Mouse (Mus musculus) right cerebral cortex, postnatal 10 days (tissue): Measurements from ENCODE around the gene Coa5.

Experiments used
- DNase-seq, 2 experiments: peaks; one replicate each; pipeline ENCODE4 v3.0.0; 2021; ENCODE audit warnings: low spot score in 2 of 2

The Coa5 gene

DNA sequence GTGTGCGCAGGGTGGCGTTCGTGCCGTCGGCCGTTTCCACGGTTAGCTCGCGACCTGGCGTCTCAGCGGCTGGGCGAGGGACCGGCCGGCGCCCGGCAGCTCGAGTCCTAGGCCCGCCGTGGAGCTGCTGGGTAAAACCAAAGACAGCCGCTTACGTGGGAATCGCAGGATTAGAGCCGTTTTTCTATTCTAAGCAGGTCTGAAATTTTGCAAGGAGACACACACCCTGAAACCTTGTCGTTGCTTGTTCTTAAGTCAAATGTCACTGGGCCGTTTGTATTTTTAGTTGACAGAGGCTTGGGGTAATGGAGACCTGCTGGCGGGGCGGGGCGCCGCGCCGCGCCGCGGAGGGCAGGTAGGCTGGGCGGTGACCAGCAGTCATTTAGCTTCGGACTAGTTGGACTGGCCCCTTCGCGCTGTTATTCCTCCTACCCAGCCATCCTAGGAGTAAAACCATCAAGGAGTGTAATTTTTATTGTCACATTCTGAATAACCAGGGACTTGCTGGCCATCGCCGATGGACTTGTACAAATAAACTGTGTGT, 466 bp upstream of the Coa5 start:
- DNase-seq = no peak

DNA sequence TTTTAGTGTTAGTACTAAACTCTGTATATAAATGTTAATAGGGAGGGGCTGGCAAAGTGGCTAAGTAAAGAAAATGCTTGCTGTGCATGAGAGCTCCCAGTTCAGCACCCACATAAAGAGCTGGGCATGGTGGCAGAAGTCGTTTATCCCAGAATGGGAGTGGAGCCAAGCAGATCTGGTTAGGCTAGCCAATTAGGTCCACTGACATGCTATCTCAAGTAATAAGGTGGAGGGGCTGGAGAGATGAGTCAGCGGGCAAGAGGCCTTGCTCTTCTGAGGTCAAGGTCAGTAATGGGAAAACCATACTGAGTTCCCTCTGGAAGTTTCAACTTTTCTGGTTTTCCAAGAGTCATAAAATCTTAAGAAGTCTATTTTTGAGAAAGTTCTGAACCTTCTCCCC, 992 bp downstream of the Coa5 start:
- no peak for DNase-seq

DNA sequence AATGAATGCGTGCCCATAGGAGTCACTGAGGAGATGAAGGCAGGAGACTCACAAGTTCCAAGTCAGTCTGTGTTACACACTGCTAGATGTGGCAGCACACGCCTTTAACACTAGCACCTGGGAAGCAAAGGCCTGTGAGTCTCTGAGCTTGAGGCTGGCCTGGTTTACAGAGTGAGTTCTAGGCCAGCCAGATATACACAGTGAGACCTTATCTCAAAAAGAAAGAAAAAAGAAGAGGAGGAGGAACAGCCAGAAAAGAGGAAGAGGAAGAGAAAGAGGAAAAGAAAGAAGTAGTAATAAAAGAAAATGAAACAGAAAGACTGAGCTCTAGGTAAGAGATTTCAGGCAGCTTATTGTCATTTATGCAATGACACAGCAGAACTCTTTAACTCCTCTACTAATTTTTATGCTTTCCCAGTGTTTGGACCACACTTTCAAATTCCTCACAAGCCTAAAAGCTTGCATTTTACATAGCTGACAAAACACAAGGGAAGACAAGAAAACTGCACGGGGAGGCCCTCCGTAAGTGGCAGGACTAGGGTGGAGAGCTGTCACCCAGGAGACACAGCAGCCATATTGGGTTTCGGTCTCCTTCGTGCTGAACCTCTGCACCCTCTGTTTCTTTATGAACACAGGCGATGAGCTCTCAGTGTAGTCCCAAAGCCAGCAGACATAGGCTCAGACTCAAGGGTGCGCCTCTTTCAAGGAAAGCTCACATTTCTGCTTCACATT, 2.6 kb downstream of the Coa5 start:
- DNase-seq = no peak

DNA sequence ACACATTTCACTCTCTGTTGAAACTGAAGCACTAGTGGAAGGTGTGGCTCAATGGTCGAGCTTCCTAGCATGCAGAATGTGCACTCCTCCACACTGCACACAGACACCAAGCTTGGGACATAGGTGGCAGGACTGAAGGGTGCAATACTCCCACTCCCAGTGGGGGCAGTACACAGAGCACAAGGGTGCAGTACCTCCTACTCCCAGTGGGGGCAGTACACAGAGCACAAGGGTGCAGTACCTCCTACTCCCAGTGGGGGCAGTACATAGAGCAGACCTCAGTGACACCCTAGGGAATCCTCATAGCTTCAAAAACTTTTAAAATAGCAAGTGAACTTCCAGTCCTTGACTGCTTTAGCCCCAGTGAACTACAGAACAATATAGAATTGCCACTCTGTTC, 10.5 kb downstream of the Coa5 start:
- DNase-seq = peak; percentile 51 to 55

DNA sequence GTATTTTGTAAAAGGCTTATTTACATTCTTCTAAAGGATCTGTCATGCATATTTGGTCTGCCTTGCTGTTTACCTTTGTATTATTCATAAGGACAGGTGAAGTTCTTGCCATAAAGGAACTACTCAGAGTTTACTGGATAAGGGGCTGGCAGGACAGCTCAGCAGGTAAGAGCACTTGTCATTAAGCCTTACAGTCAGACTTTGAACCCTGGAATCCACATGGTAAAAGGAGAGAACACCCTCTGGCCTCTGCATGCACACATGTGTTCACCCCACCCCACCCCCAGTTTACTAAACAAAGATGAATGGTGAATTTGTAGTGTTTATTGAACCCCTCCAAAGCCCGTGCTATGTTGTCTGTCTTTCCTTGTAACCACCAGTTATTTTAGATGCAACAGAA, 14.5 kb downstream of the Coa5 start:
- no peak for DNase-seq

DNA sequence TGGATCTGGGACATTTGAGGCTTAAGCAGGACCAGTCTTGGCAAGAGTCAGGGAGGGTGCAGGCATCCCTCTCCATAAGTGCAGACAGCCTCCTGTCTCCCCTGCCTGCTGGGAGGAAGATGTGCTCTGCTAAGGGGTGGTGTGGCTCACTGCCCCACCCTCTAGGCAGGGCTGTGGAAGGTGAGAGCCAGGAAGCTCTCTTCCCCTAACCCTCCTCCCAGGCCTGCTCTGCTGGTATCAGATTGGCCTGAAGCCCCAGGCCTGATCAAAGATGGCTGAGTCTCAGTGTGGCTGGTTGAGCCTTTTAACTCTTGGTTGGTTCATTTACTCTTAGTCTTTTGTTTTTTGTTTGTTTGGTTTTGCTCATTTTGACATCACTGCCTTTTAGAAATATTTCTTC, 20.3 kb downstream of the Coa5 start:
- no peak for DNase-seq

DNA sequence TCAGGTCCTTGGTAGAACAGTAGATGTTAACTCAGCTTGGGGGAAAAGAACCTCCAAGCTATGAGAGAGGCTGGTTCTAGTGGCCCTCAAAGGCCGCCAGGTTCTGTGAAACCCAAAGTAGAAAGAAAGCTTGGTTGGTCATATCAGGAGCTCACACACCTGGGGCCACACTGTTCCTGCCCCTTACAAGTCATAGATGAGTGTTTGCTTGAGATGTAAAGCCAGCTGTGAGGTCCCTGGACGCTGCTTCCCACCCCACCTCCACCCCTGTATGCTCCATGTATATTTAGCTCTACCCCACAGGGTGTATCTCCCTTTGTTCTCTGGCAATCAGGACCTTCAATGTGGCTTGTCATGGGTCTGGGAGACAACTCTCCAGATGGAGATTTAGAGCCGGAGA, 21.2 kb downstream of the Coa5 start:
- no peak for DNase-seq

DNA sequence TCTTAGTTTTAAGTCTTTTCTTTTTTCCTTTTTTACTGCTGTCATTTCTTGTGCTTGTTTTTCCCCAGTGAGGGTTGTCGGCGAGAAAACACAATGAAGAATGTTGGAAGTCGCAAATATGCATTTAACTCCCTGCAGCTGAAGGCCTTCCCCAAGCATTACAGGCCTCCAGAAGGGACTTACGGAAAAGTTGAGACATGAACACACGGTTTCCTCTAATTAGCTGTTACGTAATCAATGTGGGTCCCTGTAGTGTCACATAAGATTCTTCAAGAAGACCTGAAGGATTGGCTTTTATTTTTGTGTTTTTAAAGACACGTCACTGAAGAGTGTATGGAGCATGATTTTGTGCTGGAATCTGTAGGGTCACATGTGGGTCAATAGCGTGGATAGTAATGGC, 21.8 kb downstream of the Coa5 start:
- no peak for DNase-seq

DNA sequence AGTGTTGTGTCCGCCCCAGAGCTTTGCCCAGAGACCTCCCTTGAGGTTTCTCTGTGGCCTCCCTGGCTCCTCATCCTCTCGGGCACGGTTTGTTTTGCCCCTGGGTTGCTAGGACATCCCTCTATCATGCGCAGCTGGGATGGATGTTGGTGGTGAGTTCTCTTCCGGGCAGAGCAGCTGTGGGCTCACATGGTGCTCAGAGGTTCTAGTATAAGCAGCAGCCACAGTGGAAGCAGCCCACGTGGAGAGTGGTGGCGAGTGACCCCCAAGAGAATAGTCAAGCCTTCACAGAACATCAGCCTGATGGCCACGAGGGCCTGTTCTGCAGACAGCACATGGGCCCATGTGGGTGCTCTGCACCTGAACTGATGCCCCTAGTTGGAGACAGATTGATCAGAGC, 22.7 kb downstream of the Coa5 start:
- DNase-seq = no peak

DNA sequence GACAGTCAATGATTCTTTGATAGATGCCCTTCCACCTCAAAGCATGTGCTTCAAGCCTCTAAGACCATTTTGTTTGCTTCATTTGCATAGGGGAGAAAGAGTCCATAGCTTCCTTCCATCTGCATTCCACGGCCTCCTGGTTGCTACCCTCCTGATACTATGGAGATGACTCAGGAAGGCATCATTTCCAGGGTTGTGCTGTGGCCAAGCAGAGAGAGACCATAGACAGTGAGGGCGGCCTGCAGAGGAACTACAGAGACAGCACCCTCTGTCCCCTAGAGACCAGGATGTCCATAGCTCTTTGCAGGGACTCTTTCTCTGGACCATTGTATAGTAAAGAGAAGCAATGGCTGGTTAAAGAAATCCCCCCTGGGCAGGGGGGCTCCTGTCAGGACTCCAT, 24.8 kb downstream of the Coa5 start:
- no peak for DNase-seq

DNA sequence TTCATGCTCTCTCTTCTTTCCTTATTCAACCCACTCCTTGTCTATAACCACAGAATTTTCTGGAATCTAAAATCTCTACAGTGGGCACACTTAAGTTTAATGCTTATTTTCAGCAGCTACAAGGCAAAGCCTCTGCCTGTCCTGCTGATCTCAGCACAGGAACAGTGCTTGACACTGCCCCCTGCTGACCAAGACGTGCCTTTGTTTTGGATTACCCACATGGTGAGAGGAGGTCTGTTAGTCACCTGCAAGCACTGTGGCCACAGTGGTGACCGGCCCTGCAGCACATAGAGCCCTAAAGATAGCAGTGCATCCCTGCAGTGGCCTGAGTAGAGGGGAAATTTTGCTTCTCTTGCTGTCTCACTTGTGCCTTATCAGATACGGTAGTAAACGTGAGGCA, 28.2 kb downstream of the Coa5 start:
- DNase-seq = peak in 1 of 2 experiments; percentile 66

DNA sequence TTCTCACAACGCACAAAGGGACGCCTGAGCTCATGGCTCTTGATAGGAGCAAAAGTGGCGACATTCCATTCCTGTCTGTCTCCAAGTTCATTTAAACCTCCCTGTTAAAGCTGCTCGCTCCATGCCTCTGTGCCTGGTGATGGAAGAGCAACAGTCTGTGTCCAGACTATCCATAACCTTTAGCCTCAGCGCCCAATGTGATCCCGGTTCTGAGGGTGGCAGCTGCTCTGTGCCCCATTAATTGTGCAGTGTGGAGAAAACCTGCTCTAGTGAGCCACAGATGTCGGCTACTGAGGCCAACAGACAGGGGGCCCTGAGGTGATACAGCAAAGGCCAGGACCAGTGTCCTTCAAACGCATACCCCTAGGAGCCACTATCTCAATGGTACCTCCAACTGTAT, 30.2 kb downstream of the Coa5 start:
- DNase-seq = no peak

DNA sequence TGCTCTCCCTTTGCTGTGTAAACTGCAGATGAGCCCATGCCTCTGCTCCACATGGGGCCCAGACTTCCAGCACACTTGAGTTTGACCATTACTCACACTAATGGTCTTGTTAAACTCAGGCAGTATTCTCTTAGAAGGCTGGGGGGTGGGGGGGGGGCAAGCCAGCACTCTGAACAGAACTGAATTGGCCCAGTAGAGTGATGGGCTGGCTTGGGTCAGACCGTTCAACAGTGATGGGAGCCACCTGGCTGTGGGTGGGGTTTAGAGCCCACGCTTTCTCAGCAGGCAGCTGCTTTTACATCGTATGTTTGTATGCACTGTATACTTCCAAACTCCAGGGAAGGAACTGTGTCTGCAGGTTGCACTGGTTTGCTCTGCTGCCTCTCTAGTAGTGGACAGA, 30.9 kb downstream of the Coa5 start:
- DNase-seq = no peak

DNA sequence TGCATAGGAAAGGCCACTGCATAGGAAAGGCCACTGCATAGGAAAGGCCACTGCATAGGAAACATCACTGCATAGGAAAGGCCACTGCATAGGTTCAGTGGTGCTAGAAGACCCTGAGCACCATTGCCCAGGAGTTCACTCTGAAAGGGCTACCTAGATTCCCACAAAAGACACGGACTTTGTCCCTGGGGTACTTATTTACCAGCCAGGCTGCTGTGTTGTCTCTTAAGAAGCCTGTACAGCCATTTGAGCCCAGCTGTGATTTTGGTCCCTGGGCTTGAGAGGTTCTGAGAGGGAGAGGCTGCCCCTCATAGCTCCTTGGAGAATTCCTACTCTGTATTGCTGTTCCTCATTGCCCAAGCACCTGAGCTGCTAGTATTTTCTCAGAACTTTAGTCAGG, 33.4 kb downstream of the Coa5 start:
- DNase-seq = no peak

DNA sequence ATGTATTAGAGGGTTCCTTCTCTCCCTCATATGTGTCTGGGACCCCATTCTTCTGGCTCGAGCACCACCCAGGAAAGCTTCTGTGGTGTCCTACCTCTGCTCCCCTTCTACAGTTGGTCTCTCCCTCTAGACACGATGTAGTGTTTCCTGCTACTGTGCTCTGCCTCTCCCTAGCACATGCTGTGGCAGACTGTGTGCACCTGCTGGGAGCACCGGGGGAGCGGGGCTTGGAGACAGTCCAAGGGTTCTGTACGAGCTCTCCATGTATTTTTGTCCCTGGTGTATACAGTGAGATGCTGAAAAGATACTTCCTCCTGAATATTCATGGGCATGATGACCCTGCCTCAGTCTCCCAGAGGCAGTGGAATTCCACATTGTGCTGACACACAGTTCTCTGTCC, 36.7 kb downstream of the Coa5 start:
- peak; percentile 69 to 78 for DNase-seq

DNA sequence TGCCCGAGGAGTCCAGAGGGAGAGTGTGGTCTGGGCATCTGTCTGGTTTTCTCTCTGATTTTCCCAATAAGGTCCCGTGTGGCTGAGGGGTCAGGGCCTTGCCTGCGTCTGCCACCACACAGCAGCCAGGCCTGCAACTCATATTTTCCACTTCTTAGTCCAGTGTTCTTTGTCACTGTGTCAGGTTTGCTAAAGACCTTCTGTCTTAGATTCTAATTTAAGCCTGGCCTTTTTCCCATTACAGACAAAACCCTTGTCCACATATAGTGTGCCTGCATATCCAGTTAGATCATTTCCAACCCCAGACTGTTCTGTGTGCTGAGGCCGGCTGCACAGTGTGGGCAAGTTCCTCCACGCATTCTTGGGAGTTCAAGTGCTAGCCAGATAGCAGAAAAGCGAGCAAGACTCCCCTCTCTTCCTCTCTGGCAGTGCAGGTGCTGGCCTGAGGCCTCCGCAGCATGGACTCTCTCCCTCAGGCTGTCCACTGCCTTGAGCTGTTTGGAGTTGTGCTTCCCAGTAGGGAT, 43.4 kb downstream of the Coa5 start:
- DNase-seq = no peak

DNA sequence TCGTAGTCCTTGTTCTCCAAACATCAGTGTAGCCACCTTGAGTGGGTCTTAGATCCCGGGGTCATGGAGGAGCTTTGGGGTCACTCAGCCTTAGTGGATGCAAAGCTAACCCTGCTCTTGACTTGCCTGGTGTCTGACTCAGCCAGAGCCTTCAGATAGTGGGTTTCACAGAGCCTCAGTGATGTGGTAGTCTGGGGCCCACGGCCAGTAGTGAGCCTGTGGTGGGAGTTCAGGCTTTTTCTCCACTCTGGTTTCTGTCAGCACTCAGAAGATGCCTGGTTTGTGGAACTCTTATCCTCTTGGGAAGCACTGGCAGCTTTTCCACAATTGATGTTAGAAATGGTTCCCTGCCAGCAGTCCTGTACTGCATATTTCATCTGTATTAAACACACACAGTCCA, 45.6 kb downstream of the Coa5 start:
- no peak for DNase-seq

DNA sequence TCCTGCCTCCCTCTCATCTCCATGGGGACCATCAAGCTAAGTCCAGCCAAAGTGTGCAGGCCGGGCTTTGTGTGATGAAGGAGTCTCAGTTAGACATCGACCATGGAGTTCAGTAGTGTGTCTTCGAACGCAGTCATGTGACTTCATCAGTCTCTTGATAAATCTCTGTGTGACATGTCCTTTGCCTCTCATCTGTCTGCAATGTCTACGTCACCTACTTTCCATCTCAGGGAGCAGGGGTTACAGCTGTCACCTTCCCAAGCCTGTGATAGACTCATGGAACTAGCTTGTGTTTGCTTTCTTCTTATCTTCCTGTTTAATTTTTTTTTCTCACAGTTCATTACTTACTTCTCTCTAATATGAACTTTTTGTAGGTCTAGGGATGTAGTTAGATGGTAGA, 49.0 kb downstream of the Coa5 start:
- no peak for DNase-seq

DNA sequence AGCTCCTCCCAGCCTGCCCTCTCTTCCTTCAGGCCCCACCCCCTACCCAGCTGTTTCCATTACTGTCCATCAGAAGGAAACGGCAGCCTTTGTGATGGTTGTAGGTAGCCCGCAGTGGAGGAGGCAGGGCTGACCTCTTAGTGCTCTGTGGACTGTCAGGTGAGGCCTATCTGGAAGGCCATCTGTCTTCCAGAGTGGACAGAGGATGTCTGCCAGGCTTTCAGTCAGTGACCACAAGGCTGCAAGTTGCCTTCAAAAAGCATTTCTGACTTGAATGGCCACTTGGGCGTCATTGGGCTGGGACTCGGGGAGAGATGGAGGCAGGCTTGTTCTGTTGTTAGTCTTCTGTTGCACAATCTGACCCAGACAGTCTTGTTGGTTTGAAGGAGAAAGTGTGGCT, 50.4 kb downstream of the Coa5 start:
- no peak for DNase-seq

DNA sequence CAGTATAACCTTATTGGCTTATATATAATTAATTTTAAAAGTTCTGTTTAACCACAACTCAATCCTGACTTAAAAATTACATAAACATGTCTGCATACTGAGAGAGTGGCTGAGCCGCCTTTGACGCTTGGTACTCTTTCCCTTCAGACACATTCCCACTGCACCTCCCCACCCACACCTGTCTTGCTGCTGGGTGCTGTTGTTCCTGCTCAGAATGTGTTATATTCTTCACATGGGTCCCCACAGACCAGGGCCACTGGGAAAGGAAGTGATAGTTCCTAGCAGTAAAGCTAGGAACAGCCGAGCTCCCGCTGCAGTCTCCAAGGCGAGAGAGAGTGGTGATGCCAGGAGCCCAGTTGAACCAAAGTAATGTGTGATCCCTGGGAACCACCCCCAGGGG, 51.8 kb downstream of the Coa5 start:
- DNase-seq = no peak

DNA sequence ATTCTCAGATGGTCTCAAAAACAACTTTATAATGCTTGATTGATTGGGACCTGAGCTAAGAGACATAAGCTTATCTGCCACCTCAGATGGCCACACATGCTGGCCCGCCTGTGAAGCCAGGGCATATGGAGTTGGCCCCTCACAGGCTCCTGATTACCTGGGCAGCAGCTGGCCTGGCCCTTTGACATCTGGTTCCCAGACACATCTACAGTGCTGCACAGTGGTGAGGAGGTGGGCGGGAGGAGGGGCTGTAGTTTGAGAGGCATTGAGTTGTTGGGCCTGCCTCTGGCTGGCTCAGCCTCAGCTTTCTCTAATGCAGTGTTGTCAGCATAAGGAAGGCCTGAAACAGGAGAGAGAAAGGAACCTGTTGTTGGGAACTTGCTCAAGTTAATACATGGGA, 53.2 kb downstream of the Coa5 start:
- DNase-seq = no peak

DNA sequence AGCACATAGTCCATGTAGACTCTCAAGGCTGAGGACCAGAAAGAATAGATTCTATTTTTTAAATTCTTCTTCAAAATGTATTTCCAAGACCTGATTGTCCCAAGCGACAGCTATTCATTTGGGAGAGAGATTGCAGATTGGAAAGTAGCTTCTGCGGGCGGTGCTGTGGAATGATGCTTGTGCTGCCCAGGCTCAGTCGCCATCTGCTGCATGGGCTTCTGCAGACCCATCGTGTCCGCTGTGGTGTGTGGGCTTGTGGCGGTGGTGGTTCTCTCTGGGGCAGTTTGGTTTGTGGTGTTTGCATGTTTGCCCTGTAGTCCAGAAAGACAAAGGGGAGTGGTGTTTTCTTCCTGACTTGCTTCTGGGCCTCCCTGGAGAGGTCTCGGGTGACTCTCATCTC, 53.7 kb downstream of the Coa5 start:
- DNase-seq = no peak

DNA sequence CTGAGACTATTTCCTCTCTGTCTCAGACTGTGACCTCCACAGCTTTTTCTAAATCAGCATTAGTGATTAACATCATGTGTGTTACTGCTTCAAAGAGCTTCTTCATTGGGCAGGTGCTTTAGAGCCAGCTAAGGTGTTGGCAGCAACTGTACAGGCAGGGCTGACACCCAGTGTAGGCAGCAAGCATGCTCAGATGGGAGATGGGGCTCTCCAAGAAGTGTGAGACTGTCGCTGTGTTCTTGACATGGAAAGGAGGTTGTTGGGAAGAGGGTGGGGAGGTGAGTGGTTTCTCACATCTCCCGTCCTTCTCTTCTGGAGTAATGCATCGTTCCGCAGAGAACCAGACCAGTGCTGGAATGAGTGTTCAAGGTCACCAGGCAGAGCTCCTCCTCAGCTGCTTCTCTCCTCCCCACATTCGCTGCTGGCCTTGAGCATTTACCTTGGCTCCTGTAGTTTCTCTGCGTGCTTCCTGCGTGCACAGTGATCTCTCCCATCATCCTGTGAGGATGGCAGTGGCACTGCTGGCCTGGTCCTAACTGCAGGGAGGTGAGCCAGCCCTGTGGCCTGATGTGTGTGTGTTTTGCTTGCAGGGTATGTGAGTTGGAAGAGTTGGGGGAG, 61.0 kb downstream of the Coa5 start:
- DNase-seq = no peak
